Mouse (Mus musculus) CD4-positive naive resting alpha-beta T cell, adult 76 days (primary cell): ENCODE measurements around the gene Rala. TPM values are rescaled to one million over a fixed set of nuclear protein-coding genes. Genes with fewer than 3 reads are reported as not detected.

Experiments used
- total RNA-seq: library from RNA; stranded (reverse); gene quantifications from one replicate; pipeline ENCODE4 v1.2.4, GENCODE M21; 2023

Rala gene
- total RNA-seq, result 30.0 TPM

GRCm38 (mm10) chr13:17944078-17944917, at the start of gene Rala:
TSS of gene Rala (minus strand) at chr13:17944239.

GRCm38 (mm10) chr13:17992697-17993514, 48.9 kb upstream of the Rala start, which contains the start of gene Yae1d1:
TSS of gene Yae1d1 (minus strand) at chr13:17993349.

Other genes starting within 250 kb of the Rala start
- 21.0 TPM for gene Mplkip, start 249.0 kb downstream of the Rala start, total RNA-seq
- not detected for gene Sugct, start 248.7 kb downstream of the Rala start, total RNA-seq
- 175 TPM for gene Cdk13, start 139.1 kb downstream of the Rala start, total RNA-seq
- gene Yae1d1, start 49.1 kb upstream of the Rala start, total RNA-seq, result 9.6 TPM